Mouse (Mus musculus): Measurements from ENCODE around the gene Ankrd6. TPM values are rescaled to one million over a fixed set of nuclear protein-coding genes. Genes with fewer than 3 reads are reported as not detected.

Ankrd6 gene
- polyA plus RNA-seq, 1 experiment from 2014 or later, result 35.9 TPM

DNA sequence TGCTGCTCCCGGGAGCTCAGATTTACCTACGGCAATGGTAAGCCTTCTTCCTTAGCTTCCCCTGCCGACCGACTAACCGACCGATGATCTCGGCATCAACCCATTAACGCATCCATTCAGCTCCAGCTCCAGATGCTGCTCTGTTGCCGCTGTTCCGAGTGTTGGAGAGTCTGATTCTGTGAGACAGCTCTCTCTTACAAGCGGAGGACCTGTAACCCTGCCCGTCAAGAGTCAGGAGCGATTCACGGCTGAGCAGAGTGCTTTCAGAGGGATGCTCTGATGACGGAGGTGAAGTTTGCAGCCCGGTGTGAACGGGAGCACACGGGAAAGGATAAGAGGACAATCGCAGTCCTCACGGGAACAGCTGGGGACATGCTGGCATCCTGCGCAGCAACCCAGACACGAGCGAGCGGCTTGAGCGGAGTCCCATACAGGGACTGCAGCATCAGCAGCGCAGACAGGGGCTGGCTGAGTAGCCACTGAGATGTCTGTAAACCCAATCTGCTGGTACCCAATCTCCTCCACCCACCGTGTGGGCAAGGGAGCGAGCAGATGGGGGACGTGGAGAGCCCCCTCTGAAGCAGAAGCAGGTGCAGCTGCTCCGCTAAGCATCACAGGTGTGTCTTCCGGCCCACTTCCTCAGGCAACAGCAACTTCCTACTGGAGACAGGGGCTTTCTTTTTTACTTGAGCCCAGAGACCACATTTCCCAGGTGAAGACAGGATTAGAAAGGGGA lies 86.3 kb downstream of the Ankrd6 start:
- ATAC-seq (replicated peaks), result 0 out of 2 replicates have a peak, but pooled peaks have one; percentile 33
- Histone ChIP-seq H3K4me3 (peak overlapping the region; percentile 38), H3K9ac (replicated peaks) (peak overlapping the region; percentile 32), H3K27ac (replicated peaks) (peak overlapping the region; percentile 54), H3K9me3 (no peaks in the 10 kb centered on the region), H3K4me1 (peaks cover 50% of the 10 kb centered on the region), H3K36me3 (no peaks in the 10 kb centered on the region), H3K27me3 (no peaks in the 10 kb centered on the region), H3K4me2 (replicated peaks) (peak overlapping the region; percentile 51)
- WGBS, result 26% methylated on average over 31 of the region's 31 CpGs

DNA sequence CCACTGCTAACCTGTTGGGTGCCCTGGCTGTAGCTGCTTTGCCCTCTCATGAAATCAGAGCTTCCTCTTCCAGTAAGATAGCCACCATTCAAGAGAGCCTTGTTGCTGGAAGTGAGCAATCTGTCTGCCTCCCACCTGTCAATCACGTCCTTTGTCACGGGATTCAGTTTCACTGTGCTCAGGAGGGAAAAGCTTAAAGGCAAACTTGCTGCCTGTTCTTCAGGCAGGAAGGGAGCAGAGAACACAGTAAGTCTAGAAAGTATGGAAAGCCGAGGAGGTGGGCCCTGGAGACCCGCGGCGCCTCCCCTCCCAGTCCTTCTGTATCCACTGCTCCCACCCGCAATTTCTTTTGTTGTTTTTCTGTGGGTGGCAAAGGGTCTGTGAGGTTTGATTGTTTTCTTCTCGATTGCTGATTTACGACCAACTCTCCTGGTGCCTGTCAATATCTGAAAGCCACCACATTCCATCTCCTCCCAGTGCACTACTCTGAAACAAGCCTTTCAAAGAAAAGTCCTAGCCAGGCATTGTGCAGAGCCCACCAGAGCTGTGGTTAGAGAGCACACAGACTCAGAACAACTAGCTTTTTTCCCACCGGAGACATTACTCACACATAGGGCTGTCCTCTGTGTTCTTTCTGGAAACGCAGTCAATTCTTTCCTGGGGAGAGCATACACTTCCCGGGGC lies 87.1 kb downstream of the Ankrd6 start:
- H3K9ac ChIP-seq (replicated peaks), result peak overlapping the region; percentile 32
- peak; percentile 29 for ATAC-seq (replicated peaks)
- no peaks in the 10 kb centered on the region for H3K36me3 ChIP-seq
- no peaks in the 10 kb centered on the region for H3K27me3 ChIP-seq
- no peaks in the 10 kb centered on the region for H3K9me3 ChIP-seq
- peak overlapping the region; percentile 38 for H3K4me3 ChIP-seq
- H3K4me2 ChIP-seq (replicated peaks), result peak overlapping the region; percentile 51
- peaks cover 50% of the 10 kb centered on the region for H3K4me1 ChIP-seq
- 6% methylated on average over 12 of the region's 12 CpGs for WGBS
- H3K27ac ChIP-seq (replicated peaks), result peak overlapping the region; percentile 54

DNA sequence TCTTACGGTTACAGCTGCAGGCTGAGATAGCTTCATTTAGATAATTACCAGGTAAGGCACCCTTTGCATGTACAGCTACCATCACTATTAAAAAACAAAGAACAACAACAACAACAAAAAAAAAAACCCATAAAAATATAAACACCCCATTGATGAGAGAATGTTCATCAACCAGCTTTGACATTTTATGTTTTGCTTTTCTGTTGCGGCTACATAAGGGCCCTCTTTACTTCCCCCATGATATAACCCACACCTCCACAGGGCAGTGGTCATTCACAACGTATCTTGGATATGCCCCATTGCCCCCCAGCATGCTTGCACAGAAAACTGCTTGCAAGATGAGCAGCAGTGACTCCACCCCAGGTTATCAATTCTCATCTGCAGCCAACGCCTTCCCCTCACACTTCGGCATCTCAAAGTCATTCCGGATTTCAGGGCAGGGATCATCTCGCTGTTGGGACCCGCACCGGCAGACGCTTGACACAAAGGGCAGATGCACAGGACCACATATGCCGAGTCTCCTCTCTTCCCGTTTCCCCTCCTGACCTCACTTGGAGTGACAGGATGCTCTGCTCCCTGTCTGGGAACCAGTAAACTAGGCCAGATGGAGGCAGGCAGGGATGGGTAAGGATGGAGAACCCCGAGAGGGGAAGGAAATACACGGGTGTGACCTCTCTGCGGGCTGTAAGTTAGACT lies 87.7 kb downstream of the Ankrd6 start:
- Histone ChIP-seq H3K9ac (replicated peaks) (0 out of 2 replicates have a peak overlapping the region, but pooled peaks have one; percentile 32), H3K9me3 (no peaks in the 10 kb centered on the region), H3K36me3 (no peaks in the 10 kb centered on the region), H3K27ac (replicated peaks) (peak overlapping the region; percentile 54), H3K27me3 (no peaks in the 10 kb centered on the region), H3K4me1 (peaks cover 50% of the 10 kb centered on the region), H3K4me3 (peak overlapping the region; percentile 38), H3K4me2 (replicated peaks) (peak overlapping the region; percentile 51)
- peak; percentile 7; the same call in 1 of the 2 replicates for ATAC-seq (replicated peaks)
- 46% methylated on average over 15 of the region's 15 CpGs for WGBS

DNA sequence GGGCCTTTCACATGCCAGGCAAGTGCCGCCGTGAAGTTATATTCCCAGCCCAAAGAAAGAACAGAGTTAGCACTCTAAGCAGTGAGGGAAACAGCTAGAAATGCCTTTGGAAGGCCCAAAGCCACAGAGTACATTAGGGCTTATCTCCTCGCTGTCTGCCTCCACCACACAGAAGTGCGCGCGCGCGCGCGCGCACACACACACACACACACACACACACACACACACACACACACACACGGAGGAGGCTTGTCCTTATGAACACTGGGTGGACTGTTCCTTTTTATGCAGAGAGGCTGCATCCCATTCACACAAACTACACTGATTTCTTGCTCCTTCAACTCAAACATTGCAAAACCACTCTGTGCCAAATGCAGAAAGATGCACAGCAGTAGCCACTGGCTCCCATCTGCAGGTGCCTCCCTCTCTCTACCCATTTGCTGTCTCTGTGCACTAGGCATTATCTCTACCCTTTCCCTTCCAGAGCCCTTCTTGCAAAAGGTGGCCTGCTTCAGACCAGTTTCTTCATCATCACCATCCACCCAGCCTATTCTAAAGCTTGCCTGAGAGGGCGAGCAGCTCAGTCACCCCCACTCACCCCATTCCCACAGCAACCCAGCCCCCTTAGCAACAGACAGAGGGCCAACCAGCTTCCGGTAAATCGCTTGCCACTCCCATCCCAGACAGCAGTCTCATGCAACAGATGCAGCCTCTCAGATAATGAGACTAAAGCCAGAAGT lies 88.5 kb downstream of the Ankrd6 start:
- Histone ChIP-seq H3K36me3 (no peaks in the 10 kb centered on the region), H3K4me1 (peaks cover 50% of the 10 kb centered on the region), H3K4me2 (replicated peaks) (peak overlapping the region; percentile 51), H3K4me3 (no peak overlapping the region), H3K9me3 (no peaks in the 10 kb centered on the region), H3K27ac (replicated peaks) (no peak overlapping the region), H3K9ac (replicated peaks) (peak overlapping the region; percentile 9; the same call in 1 of the 2 replicates), H3K27me3 (no peaks in the 10 kb centered on the region)
- peak; percentile 8; the same call in 1 of the 2 replicates for ATAC-seq (replicated peaks)
- WGBS, result 72% methylated on average over 15 of the region's 15 CpGs

DNA sequence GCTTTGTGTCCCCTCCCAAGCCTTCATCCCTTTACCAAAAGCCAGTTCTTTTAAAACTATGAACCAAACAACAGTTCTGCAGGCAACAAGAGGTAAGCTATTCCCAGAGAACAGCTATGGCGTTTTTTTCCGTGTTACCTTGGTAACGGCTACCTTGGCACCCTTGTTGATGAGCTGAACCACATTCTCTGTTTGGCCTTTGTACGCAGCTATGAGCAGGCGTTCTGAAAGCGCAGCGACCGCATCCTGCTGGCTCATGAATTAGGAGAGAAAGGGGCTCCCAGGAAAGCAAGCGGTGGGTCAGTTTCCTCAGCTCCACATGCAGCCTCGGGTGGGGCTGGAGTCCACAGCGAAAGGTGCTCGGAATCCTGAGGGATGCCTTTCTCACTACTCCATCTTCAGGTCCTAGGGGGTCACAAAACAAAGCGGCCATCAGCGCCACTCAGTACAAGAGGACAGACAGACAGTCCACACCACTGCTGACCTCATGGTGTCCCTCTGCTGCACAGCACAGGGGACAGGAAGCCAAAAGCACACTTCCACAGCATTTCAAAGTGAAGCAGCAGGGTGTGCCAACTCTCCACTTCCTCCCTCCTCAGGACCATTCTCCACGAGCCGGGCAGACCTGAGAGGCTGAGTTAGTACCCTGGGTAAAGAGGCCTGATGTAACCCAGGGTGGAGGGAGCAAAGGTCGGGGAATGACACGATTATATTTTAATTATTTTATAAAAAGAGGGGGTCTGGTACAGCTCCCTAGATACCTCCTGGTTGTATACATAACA lies 90.3 kb downstream of the Ankrd6 start:
- Histone ChIP-seq H3K27me3 (no peaks in the 10 kb centered on the region), H3K4me1 (peaks cover 50% of the 10 kb centered on the region), H3K4me2 (replicated peaks) (peak overlapping the region; percentile 26), H3K36me3 (peaks cover 4% of the 10 kb centered on the region; the same call in 1 of the 2 replicates), H3K9ac (replicated peaks) (peak overlapping the region; percentile 27; the same call in 1 of the 2 replicates), H3K4me3 (no peak overlapping the region), H3K9me3 (no peaks in the 10 kb centered on the region), H3K27ac (replicated peaks) (peak overlapping the region; percentile 61)
- peak; percentile 51; the same call in 1 of the 2 replicates for ATAC-seq (replicated peaks)
- WGBS, result 34% methylated on average over 18 of the region's 18 CpGs

DNA sequence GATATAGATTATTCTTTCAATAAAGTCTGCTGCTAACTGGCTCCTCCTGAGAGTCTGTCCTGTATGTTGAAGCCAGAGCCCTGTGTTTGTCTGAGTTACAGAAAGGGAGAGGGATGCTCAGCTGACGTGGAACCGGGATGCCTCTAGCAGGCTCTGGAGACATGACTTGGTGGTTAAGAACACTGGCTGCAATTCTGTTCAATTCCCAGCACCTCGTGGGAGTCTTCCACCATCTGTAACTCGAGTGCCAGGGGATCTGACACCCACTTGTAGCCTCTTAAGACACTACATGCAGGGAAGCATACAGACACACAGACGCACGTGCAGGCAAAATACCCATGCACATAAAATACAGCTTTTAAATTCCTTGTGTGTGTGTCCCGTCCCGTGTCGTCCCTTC lies 95.1 kb downstream of the Ankrd6 start:
- Histone ChIP-seq H3K27me3 (no peaks in the 10 kb centered on the region), H3K4me2 (replicated peaks) (no peak overlapping the region), H3K27ac (replicated peaks) (no peak overlapping the region), H3K9me3 (no peaks in the 10 kb centered on the region), H3K9ac (replicated peaks) (no peak overlapping the region), H3K36me3 (peaks cover 4% of the 10 kb centered on the region; the same call in 1 of the 2 replicates), H3K4me1 (peaks cover 20% of the 10 kb centered on the region), H3K4me3 (no peak overlapping the region)
- ATAC-seq (replicated peaks), result no peak
- 73% methylated on average over 9 of the region's 9 CpGs for WGBS

DNA sequence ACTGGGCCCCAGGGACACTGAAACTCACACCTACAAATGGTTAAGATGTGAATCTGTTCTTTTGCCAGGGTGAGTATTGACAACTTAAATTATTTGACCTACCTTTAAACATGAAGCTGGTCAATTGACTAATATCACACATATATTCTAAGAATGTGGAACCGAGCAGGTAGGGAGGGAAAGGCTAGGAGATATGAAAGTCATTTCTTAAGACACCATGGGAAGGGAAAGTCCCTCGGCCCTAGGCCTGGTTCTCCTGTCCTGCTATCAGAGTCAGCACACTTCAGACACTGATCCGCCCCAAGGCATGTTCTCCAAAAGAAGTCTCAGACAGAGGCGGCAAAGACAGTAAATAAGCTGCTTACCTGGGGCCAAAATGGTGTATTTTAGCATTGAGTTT lies 95.7 kb downstream of the Ankrd6 start:
- no peak overlapping the region for H3K9ac ChIP-seq (replicated peaks)
- ATAC-seq (replicated peaks), result no peak
- 90% methylated on average over 4 of the region's 4 CpGs for WGBS

DNA sequence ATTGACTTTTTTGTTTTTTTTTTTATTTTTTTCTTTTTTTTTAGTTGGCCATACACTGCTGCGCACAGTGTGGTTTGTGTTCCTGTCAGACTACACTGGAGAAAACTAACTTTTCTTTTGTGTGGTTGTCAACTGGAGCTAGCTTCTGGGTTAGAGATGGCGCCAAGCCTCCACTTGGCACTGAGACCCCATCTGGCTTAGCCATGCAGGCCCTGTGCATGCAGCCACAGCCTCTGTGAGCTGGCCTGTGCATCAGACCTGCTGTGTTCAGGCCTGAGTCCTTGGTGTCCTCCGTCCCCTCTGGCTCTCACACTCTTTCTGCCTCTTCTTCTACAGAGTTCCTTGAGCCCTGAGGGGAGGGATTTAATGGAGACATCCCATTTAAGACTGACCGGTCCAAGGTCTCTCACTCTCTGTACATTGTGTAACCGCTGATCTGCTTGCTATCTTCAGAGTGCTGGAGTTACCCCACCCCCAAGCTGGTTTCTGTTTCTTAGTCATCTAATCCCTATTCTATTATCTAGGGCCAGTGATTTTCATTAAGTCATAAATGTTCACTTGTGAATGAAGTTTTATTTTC lies 96.9 kb downstream of the Ankrd6 start:
- peaks cover 10% of the 10 kb centered on the region; the same call in 1 of the 2 replicates for H3K4me1 ChIP-seq
- no peak overlapping the region for H3K4me2 ChIP-seq (replicated peaks)
- no peaks in the 10 kb centered on the region for H3K9me3 ChIP-seq
- 77% methylated on average over 5 of the region's 5 CpGs for WGBS
- no peak overlapping the region for H3K4me3 ChIP-seq
- H3K9ac ChIP-seq (replicated peaks), result no peak overlapping the region
- no peak overlapping the region for H3K27ac ChIP-seq (replicated peaks)
- H3K36me3 ChIP-seq, result peaks cover 4% of the 10 kb centered on the region; the same call in 1 of the 2 replicates
- peak; percentile 41 for ATAC-seq (replicated peaks)
- H3K27me3 ChIP-seq, result no peaks in the 10 kb centered on the region

More for the DNA sequence above, 95.7 kb downstream of the Ankrd6 start:
- no peaks in the 10 kb centered on the region for H3K9me3 ChIP-seq
- H3K4me1 ChIP-seq, result peaks cover 14% of the 10 kb centered on the region
- H3K36me3 ChIP-seq, result peaks cover 4% of the 10 kb centered on the region; the same call in 1 of the 2 replicates
- no peak overlapping the region for H3K4me3 ChIP-seq
- H3K27ac ChIP-seq (replicated peaks), result no peak overlapping the region
- no peaks in the 10 kb centered on the region for H3K27me3 ChIP-seq
- no peak overlapping the region for H3K4me2 ChIP-seq (replicated peaks)

DNA sequence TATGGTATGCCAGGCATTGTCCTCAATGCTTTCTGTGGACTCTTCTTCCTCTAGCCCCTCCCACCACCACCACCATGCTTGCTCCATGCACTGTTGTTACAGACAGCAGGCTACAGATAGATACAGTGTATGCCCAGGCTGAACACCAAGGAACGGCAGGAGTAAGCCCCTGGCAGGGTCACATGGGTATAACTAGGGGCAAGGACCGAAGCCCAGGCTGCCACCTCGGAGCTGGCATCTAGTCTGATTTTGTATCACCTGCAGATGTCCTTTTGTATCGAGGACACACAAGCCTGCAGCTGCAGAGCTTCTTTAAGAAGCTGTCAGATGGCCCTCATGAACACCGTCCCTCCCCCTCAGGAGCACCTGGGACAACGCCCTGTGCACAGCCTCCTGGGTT lies 97.8 kb downstream of the Ankrd6 start:
- peak; percentile 50; the same call in 1 of the 2 replicates for ATAC-seq (replicated peaks)
- WGBS, result 81% methylated on average over 6 of the region's 6 CpGs
- H3K27me3 ChIP-seq, result no peaks in the 10 kb centered on the region
- no peak overlapping the region for H3K4me3 ChIP-seq
- H3K9me3 ChIP-seq, result no peaks in the 10 kb centered on the region
- H3K36me3 ChIP-seq, result peaks cover 4% of the 10 kb centered on the region; the same call in 1 of the 2 replicates
- H3K9ac ChIP-seq (replicated peaks), result no peak overlapping the region
- H3K27ac ChIP-seq (replicated peaks), result no peak overlapping the region
- no peak overlapping the region for H3K4me2 ChIP-seq (replicated peaks)
- peaks cover 10% of the 10 kb centered on the region; the same call in 1 of the 2 replicates for H3K4me1 ChIP-seq

DNA sequence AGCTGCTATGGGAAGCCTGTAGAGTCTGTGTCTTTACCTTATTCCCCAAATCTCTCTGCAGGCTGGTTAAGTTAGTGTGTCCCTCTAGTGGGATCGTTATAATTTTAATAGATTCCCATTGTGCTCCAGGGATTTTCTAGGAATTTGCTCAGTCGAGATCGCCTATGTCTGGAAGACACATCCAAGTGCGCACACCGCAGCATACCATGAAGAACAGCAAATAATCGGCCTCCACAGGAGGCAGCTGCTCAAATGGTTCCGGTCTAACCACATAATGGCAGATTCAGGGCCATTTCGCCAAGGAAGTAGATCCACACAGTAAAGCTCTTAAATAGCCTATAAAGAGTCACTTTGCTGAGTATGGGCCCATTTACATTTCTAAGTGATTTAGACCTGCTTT lies 98.3 kb downstream of the Ankrd6 start:
- no peak overlapping the region for H3K9ac ChIP-seq (replicated peaks)
- ATAC-seq (replicated peaks), result no peak
- H3K9me3 ChIP-seq, result no peaks in the 10 kb centered on the region
- H3K4me1 ChIP-seq, result peaks cover 10% of the 10 kb centered on the region; the same call in 1 of the 2 replicates
- no peak overlapping the region for H3K4me3 ChIP-seq
- no peaks in the 10 kb centered on the region for H3K27me3 ChIP-seq
- H3K4me2 ChIP-seq (replicated peaks), result no peak overlapping the region
- H3K36me3 ChIP-seq, result peaks cover 4% of the 10 kb centered on the region; the same call in 1 of the 2 replicates
- no peak overlapping the region for H3K27ac ChIP-seq (replicated peaks)
- WGBS, result 63% methylated on average over 8 of the region's 8 CpGs

Data from forebrain, embryonic 15.5 days (tissue).